Mouse (Mus musculus) testis, adult 2 months (tissue): ENCODE data around the gene Dpm3.

ENCODE experiments used
- CTCF ChIP-seq: fragments of 200-500 bp; IDR thresholded peaks from 2 replicates; pipeline ENCODE4 v1.5.1; 2012; ENCODE audit warnings: low read depth, mild to moderate bottlenecking, inconsistent platforms, low read length, moderate library complexity; ENCODE audit not compliant: control insufficient read depth, insufficient read depth, insufficient replicate concordance
- POLR2A ChIP-seq: fragments of 200-500 bp; IDR thresholded peaks from 2 replicates; pipeline ENCODE4 v1.6.1; 2012; ENCODE audit warnings: low read depth, mild to moderate bottlenecking, inconsistent platforms, low read length, moderate library complexity; ENCODE audit not compliant: control insufficient read depth

GRCm38 (mm10) chr3:89278107-89278506, 18.9 kb downstream of the Dpm3 start:
- TF ChIP-seq POLR2A = no peak
- no peak for TF ChIP-seq CTCF
